Mouse (Mus musculus) stomach, postnatal 0 days (tissue): Measurements from ENCODE around the gene Lin9. TPM values are rescaled to one million over a fixed set of nuclear protein-coding genes. Genes with fewer than 3 reads are reported as not detected.

Experiments
- ATAC-seq: fragments of 200-750 bp; cut with Nextera tagmentation; 2 replicates; pipeline ENCODE4 v1.8.0; 2017; ENCODE audit not compliant: low FRiP score, low TSS enrichment
- DNase-seq: peaks from one replicate; pipeline ENCODE4 v3.0.0-alpha.2; 2016; ENCODE audit warnings: low spot score
- H3K27ac ChIP-seq: fragments of 300-500 bp; sonication (generic); replicated peaks from 2 replicates; pipeline ENCODE4 v1.5.1; 2014; ENCODE audit warnings: mild to moderate bottlenecking, control low read depth
- H3K27me3 ChIP-seq: fragments of 300-500 bp; sonication (generic); 2 replicates; pipeline ENCODE4 v1.6.1; 2014; ENCODE audit warnings: low read length; ENCODE audit not compliant: control insufficient read depth, insufficient read depth
- H3K36me3 ChIP-seq: fragments of 300-500 bp; sonication (generic); 2 replicates; pipeline ENCODE4 v1.6.1; 2014; ENCODE audit warnings: low read length, mixed read lengths; ENCODE audit not compliant: control insufficient read depth, insufficient read depth
- H3K4me1 ChIP-seq: fragments of 300-500 bp; sonication (generic); replicated peaks from 2 replicates; pipeline ENCODE4 v1.6.1; 2014; ENCODE audit warnings: antibody characterized with exemption; ENCODE audit not compliant: control insufficient read depth, insufficient read depth
- H3K4me2 ChIP-seq: fragments of 300-500 bp; sonication (generic); replicated peaks from 2 replicates; pipeline ENCODE4 v1.6.1; 2014; ENCODE audit warnings: low read depth, mild to moderate bottlenecking, control low read depth, moderate library complexity
- H3K4me3 ChIP-seq: fragments of 300-500 bp; sonication (generic); 2 replicates; pipeline ENCODE4 v1.5.1; 2014; ENCODE audit warnings: low read depth, low read length, control low read depth
- H3K9ac ChIP-seq: fragments of 300-500 bp; sonication (generic); 2 replicates; pipeline ENCODE4 v1.6.1; 2014; ENCODE audit warnings: mild to moderate bottlenecking, low read length, control low read depth, mixed read lengths
- H3K9me3 ChIP-seq: fragments of 300-500 bp; sonication (generic); 2 replicates; pipeline ENCODE4 v1.6.1; 2016; ENCODE audit warnings: low read length; ENCODE audit not compliant: control insufficient read depth
- CTCF ChIP-seq: IDR thresholded peaks from 2 replicates; pipeline ENCODE4 v1.5.1; 2016; ENCODE audit warnings: antibody characterized with exemption, low read depth, mild to moderate bottlenecking, moderate library complexity
- EP300 ChIP-seq: optimal IDR thresholded peaks from 2 replicates; pipeline ENCODE3; 2016; ENCODE audit warnings: antibody characterized with exemption
- WGBS: fragments of 180-500 bp; shearing (Covaris S2); extraction: QIAGEN DNeasy Blood & Tissue Kit; methylation state at CpG from one replicate; pipeline ENCODE4 v1.1.7; 2014; 5-methylcytosine and 5-hydroxymethylcytosine counted together
- polyA plus RNA-seq: library from polyadenylated mRNA; unstranded; fragments of >200 nt; fragmentation: Nextera tagmentation; extraction: Ambion mirVana; gene quantifications from 2 replicates; pipeline ENCODE4 v1.2.1, GENCODE M21; 2015

Lin9 gene
- polyA plus RNA-seq, 1 experiment from 2014 or later, result 5.5 TPM

DNA sequence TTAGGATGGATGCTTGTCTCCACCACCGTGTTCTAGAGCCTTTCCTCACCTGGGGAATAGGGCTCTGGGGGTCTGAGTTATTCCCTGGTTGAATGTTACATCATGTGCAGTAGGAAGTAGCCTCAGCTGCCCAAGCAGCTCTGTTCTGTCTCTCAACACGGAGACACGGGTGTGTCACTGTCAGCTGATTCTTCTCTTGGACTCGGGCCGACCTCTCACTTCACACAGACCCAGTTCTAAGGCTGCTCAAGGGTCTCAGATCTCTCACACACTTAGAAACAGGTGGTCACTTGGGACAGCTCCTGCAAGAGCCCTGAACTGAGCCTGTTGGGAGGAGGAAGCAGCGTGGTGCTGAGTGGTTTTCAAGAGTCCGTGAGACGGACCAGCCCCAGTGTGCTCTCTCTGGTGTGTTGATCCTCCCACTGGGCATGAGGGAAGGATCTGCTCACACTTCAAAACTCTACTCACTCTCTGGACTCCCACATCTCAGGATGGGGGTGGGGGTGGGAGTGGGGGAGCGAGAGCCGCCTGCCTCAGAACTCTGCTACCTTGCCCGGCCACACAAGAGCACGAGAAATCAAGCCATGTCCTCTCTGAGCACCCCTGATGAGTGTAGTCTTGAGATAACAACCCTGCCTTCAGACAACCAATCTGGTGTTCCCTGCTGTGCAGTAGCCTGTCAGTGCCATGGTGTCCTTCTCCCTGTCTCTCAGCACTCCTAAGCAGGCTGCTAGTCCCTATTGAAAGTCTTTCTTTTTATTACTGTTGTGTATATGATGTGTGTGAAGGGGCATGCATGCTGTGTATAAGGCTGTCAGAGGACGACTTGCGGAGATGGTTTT is 68.2 kb downstream of the Lin9 start:
- ATAC-seq, result no peak

DNA sequence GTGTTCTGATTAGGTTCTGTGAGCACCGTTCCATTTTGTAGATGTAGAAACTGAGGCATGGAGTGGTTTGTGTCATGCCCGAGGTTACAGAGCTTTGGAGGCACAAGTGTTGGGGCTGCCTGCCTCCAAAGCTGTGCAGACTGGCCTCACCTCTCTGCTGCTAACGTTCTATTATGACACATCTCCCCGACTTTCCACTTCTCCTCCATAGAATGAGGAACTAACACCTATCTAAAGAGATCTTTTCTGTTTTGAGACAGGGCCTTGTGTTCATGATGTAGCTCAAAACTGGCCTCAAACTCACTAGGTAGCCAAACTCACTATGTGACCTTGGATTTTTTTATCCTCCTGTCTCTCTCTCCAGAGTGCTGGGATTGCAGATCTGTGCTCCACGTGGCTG is 77.8 kb downstream of the Lin9 start:
- Histone ChIP-seq H3K27me3 (no peaks in the 10 kb centered on the region), H3K9me3 (no peaks in the 10 kb centered on the region), H3K4me2 (no peak overlapping the region), H3K4me3 (no peak overlapping the region), H3K27ac (no peak overlapping the region), H3K36me3 (no peaks in the 10 kb centered on the region), H3K9ac (no peak overlapping the region), H3K4me1 (no peaks in the 10 kb centered on the region)
- WGBS, result 71% methylated on average over 5 of the region's 5 CpGs
- no peak for DNase-seq
- ATAC-seq, result no peak
- no peak for TF ChIP-seq CTCF
- TF ChIP-seq EP300, result no peak

More for the DNA sequence above, 68.2 kb downstream of the Lin9 start:
- 57% methylated on average over 14 of the region's 14 CpGs for whole genome bisulfite sequencing
- Histone ChIP-seq H3K9ac (no peak overlapping the region), H3K4me2 (no peak overlapping the region), H3K27me3 (no peaks in the 10 kb centered on the region), H3K4me1 (no peaks in the 10 kb centered on the region), H3K27ac (no peak overlapping the region), H3K9me3 (no peaks in the 10 kb centered on the region), H3K36me3 (no peaks in the 10 kb centered on the region), H3K4me3 (no peak overlapping the region)
- no peak for TF ChIP-seq EP300
- TF ChIP-seq CTCF, result no peak
- DNase-seq, result no peak

DNA sequence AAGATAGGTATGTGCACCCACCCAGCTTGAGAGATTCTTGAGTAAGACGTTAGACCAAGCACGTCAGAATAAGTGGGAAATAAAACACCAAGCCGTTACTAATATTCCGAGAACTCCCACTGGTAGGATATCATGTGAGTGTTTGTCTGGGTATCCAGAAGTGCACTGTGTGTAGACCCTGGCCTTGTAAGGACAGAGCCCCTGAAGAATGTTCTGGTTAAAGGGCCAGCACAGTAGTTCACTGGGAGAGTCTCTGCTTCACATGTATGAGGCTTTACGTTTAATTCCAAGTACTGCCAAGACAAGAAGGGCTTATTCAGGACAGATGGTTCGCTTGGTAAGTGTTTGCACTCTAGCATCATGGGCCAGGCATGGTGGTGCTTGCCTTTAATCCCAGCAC is 78.5 kb downstream of the Lin9 start:
- no peaks in the 10 kb centered on the region for H3K4me1 ChIP-seq
- TF ChIP-seq EP300, result no peak
- no peak for TF ChIP-seq CTCF
- 80% methylated on average over 6 of the region's 6 CpGs for WGBS
- no peak for ATAC-seq
- H3K36me3 ChIP-seq, result no peaks in the 10 kb centered on the region
- DNase-seq, result no peak
- no peak overlapping the region for H3K4me2 ChIP-seq
- no peaks in the 10 kb centered on the region for H3K9me3 ChIP-seq
- H3K27ac ChIP-seq, result no peak overlapping the region
- no peak overlapping the region for H3K4me3 ChIP-seq
- no peaks in the 10 kb centered on the region for H3K27me3 ChIP-seq
- no peak overlapping the region for H3K9ac ChIP-seq

- no peak overlapping the region for H3K9ac ChIP-seq
- H3K4me2 ChIP-seq, result no peak overlapping the region
- no peaks in the 10 kb centered on the region for H3K4me1 ChIP-seq
- no peak for TF ChIP-seq EP300
- TF ChIP-seq CTCF, result peak; percentile 97
- no peak overlapping the region for H3K27ac ChIP-seq
- H3K27me3 ChIP-seq, result no peaks in the 10 kb centered on the region
- no peaks in the 10 kb centered on the region for H3K9me3 ChIP-seq
- WGBS, result 44% methylated on average over 5 of the region's 5 CpGs
- peak; percentile 82 for DNase-seq
- peak; percentile 51; the same call in 1 of the 2 replicates for ATAC-seq
- no peak overlapping the region for H3K4me3 ChIP-seq
- H3K36me3 ChIP-seq, result no peaks in the 10 kb centered on the region
Measured at GRCm38 (mm10) chr1:180719951-180720689, 79.2 kb downstream of the Lin9 start.

DNA sequence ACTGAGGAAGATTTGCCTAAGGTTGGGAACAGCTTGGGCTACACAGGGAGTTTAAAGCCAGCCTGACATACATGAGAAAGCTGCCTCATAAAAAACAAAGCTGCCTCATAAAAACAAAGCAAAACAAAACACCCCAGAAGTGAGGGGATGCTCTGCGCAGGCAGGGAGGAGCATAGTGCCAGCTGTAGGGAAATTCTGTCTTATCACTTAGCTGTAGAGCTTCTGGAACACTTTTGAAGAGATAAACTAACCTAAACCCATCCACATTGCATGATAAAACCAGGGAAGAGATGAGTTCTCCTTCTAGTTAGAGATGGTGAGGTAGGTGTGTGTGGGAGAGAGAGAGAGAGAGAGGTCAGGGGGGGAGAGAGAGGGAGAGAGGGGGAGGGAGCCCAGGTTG is 81.7 kb downstream of the Lin9 start:
- no peaks in the 10 kb centered on the region for H3K36me3 ChIP-seq
- H3K27ac ChIP-seq, result no peak overlapping the region
- TF ChIP-seq CTCF, result no peak
- TF ChIP-seq EP300, result no peak
- H3K9ac ChIP-seq, result no peak overlapping the region
- no peak for DNase-seq
- H3K9me3 ChIP-seq, result no peaks in the 10 kb centered on the region
- H3K4me2 ChIP-seq, result no peak overlapping the region
- 57% methylated on average over 1 of the region's 1 CpGs for WGBS
- no peak overlapping the region for H3K4me3 ChIP-seq
- no peak for ATAC-seq
- H3K27me3 ChIP-seq, result no peaks in the 10 kb centered on the region
- H3K4me1 ChIP-seq, result no peaks in the 10 kb centered on the region; the same call in 1 of the 2 replicates
